Mouse (Mus musculus) right cerebral cortex, adult 2 months (tissue): ENCODE measurements around the gene Cort.
"Not testable (repeated sequence)": the region's sequence is repeated elsewhere in the genome, so short reads cannot be mapped to it uniquely, and the experiment has no call there.

Experiments used
- DNase-seq, 2 experiments: peaks; one replicate each; pipeline ENCODE4 v3.0.0; 2021 to 2022; ENCODE audit warnings: low spot score in 2 of 2

Cort gene

DNA sequence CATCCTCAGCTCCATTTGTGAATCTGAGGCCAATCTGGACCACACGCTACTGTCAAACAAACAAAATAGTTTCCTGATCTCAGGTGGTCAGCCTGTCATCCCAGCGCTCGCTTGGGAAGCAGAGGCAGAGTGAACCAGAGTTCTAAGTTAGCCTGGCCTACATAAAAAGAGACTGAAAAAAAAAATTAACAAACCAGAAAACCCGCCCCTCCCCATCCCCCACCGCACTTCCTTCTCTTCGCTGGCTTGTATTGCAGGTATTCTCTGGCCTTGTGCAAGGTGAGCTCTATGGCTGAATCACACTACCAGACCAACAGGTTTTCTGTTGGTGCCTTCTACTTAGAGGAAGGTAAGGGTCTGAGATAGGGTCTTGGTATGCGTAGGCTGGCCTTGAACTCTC is 21.0 kb upstream of the Cort start:
- no peak for DNase-seq

DNA sequence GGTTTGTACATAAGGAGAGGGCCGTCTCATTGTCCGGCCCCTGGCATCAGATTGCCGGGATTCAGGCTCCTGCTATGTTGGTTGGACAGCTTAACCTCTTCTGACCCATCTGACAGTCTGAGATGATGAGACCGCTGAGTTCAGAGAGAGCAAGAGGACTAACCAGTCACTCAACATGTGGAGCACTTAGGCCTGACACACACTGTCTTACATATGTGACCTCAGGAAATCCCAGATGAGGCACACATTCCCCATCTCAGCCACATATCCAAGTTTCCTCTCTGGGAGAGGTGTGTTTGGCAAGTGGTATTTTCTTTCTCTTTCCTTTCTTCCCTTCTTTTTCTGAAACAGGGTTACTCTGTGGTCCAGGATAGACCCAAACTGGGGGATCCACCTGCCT is 18.6 kb upstream of the Cort start:
- no peak for DNase-seq

DNA sequence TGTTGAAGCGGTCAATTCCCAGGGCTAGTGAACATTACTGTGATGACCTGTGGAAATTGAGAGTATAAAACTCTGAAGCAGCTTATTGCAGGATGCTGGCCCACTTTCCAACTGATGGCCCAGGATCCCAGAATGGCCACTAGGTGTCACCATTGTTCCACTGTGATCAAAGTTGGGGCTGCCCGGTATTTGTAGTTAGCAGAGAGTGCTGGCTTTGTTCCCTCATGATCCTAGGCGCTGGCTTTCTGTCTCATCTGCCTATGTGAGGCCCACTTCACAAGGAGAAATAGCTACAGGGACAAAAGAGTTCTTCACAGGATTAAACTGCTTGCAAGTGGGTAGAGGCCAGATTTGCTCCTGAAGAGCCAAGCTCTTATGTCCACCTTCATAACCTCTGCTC is 17.9 kb upstream of the Cort start:
- peak; percentile 87 to 89 for DNase-seq

DNA sequence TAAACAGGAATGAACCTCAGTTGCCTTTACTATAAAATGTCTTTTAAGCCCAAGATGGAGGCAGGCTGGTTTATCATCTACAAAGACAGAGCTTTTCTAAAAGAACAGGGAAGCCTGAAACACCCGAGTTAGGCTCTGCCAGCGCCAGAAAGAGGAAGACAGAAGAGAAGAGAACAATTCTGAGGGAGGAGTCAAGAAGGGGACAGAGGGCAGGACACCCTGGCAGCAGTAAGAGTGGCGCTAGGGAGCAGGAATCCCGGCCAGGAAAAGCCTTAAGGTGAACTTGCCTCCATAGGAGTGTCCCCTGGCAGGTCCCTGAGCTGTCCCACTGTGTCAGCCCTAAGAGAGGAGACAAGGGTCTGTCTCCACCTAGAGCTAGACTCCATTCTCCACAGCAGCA is 17.0 kb upstream of the Cort start:
- no peak for DNase-seq

DNA sequence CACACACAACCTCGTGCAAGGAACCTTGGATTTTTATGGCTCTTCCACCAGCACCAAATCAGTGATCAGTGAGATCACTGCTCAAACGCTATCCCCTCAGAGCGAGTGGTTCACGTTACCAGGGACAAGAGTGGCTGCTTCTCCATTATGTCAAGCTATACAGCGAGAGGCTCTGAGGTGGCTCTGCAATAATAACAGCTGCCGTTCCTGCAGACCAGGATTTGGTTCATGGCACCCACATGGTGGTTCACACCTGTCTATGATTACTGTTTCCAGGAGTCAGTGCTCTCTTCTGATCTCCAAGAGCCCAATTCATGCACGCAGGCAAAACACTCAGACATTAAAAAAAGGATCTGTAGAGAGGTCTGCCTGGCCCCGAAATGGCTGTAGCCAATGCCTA is 12.0 kb upstream of the Cort start:
- DNase-seq, result no peak

DNA sequence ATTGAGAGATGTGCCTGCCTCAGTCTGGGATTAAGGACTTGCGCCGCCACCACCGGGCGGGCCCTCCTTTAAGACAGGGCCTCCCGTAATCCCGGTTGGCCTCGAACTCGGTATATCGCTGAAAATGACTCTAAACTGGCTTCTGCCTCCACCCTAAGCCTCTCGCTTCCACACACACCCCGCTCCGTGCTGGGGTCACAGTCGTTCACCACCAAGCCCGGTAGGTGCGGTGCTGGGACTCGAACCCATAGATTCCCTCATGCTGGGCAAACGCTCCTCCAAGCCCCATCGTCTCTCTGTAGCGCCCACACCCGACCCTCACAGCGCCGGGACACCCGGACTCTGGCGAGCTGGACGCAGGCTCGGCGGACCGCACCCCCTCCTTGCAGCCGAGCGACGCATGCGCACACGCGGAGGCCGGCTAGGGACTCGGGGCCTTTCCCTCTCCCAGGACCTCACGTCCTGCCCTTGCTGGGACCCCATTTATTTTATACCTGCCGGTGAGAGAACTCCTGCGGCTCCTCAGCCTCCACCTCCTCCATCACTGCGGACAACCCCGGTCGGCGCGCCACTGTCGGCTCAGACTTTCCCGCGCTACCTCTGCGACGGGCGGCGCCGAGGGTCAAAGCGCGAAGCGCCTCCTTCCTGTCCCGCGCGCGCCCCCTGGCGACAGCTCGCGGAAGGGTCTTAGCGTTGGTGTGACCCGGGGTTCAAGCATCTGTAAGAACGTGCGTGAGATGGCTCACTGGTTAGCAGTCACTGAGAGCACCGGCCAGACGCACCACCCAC is 10.6 kb upstream of the Cort start, which contains the start of gene Cenps:
TSS of gene Cenps (minus strand) at position 648 of the 789 bp plus-strand sequence.
- DNase-seq, result peak; percentile 90

DNA sequence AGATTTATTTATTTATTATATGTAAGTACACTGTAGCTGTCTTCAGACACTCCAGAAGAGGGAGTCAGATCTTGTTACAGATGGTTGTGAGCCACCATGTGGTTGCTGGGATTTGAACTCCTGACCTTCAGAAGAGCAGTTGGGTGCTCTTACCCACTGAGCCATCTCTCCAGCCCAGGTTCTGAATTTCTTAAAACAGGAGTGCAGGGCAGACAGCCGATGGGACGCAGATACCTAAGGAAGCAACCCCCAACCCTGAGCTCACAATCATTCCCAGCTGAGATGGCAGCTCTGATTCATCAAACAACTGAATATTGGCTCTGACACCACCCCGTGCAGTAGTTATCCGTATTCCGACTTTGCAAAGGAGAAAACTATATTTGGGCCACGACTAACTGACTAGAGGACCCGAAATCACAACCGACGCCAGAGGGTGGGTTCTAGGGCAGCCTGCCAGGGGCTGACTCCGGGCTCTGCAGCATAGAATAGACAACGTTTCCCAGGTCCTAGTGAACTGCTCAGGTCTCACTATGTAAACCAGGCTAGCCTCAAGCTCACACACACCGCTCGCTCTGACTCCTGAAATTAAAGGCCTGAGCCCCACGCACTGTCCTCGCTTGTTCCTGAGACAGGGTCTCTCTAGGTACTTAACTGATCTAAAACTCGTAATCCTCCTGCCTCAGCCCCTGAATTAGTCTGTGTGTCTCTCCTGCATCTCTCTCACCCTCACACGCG is 9.7 kb upstream of the Cort start:
- DNase-seq, result no peak

DNA sequence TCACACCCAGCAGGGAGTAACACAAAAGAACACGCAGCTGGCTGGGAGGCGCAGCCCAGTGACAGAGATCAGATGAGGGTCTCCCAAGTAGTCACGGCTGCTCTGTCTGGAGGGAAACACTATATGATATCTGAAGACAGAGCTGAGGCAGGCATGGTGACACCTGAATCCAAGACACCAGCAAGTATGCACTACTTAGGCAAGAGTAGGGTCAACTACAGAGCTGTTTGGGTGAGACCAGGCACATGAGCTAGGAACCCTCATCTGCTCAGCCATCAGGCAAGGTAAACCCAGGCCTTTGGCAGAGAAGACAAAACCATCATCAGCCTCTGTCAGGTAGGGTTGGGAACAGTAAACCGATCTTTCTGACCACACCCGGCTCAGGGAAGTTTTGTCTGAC is 6.8 kb upstream of the Cort start:
- no peak for DNase-seq

DNA sequence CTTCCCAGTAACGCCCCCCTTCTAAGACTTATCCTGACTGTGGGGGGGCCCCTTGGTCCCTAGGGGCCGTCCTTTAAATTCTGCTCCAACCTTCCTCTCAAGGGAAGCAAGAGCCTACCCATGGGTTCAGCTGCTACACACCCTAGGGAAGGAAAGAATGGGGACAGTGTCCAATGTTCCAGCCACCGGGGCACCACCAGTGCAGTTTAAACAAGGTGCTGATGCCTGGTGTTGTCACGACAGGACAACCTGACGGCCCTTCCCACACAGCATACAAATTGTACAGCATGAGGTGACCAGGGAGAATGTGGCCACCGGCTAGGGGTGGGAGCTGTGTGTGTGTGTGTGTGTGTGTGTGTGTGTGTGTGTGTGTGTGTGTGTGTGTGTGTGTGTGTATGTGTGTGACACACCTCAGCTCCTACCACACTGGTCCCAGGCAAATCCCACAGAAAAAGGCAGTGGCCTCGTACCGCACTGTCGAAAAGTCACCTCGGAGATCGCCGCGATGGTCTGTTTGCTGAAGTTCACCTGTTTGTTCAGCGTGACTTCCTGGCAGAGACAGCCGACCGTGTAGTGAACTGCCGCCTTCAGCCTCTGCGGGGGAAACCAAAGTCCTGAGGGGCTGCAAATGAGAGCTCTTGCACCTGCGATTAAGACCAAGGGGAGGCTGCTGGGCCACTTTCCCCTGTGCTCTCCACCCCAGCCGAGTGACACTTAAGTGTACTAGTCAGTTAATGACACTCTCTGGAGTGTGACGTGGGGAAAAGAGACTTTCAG is 5.4 kb upstream of the Cort start:
- DNase-seq, result no peak

DNA sequence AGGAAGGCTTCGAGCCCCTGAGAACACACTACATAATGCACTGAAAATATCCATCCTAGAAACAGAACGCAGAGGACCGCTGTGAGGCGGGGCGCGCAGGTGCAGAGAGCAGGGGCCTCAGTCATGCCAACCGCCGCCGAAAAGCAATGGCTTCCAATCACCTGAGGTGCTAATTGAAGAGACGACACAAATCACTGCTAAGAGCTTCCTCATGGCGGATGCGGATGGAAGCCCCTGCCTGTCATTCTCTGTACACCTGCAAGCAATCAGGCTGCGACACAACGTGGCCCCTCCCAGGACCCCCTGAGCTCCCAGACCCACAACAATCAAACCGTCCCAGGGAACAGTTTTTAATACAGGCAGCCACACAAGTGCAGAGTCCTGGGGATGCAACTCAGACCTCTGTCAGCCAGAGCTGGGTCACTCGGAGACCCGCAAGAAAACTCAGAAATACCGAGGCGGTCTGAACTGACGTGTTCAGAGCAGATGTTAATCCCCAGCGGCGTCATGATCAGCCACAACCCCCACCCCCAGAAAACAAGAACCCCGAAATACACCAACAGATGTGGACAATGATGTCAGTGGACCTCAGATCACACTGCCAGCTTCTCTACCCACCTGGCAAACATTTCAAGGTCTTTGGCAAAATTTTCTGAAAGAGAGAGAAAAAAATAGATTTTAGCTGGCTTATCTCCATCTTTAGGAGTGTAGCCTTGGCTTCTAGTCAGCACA is 4.6 kb upstream of the Cort start:
- no peak for DNase-seq

DNA sequence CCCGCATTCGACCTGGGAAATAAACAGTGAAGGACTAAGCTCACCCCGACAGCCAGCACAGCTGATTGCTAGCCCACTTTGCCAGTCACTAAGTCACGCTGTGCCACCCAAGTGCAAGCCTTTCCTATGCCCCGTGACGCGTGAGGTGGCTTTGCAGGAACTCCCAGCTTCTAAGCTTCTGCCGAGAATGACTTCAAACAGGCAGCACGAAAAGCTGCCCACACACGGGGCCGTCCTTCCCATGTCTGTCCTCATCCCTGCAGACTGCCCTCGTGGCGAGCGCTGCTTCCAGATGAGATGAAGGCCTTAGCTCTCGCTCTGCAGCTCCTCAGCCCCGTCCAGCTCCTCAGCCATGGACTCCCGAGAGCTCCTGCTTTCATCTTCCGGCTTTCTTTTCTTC is 1.9 kb upstream of the Cort start:
- DNase-seq, result peak; percentile 25 to 31

DNA sequence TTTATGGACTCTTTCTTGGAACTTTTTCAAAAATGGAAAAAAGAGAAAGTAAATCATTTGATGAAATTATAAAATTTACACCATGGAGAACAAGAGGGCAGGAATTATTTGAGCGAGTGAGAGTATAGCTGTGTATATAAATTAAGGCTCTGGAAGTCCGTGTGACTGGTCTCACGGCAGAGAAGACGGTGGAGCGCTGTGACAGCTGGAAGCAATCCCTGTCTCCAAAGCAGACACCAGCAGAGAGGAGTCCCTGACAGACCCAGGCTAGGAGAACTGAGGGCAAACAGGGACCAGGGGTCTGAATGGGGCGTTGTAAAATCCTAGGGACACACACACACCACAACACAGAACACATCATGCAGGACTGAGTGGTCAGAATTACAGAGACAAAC is 451 bp downstream of the Cort start:
- no peak for DNase-seq

DNA sequence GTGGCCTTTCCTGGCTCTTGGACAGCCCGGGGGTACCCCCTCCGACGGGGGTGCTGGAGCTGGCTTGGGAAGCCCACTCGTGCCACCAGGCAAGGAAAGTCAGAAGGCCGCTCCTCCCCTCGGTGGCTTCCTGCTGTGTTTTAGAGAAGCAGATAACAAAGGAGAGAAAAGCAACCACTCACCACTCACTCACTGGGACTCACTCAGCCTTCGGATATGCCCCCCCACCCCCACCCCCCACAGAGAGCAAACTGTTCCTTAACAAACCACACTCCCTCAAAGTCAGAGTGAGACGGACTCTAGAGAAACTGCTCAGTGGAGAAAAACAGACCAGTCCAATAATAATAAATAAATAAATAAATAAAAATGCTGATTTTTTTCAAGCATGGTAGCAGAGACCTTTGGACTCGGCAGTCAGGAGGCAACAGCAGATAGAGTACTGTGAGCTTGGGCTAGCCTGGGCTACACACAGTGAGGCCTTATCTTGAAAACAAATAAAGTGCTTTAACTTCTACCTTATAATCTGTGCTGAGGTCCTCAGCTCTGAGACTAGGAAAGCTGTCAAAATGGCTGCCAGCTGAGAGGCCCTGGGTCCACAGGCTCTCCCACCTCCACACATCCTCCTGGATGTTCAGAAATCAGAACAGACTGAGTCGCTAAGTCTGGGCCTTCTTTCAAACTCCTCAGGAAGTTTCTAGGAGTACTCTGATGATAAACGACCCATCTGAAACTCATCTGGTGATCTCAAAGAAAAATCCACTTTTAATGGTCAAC is 1.0 kb downstream of the Cort start:
- no peak for DNase-seq

DNA sequence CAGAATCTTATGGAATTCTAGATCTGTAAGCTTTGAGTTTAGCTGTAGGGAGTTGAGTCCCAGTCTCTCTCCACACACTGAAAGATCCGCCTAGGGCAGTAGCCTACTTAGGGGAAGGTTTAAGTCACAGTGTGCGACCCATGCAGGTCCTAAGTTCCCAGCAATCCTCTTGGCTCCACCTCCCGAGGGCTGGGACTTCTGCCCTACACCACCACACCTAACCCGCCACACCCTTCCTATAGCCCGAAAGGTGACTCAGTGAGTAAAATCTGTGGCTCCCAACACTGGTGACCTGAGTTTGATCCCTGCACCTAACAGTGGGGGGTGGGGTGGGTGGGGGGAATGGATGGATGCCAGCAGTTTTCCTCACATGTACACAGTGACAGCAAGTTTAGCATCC is 3.1 kb downstream of the Cort start:
- no peak for DNase-seq

DNA sequence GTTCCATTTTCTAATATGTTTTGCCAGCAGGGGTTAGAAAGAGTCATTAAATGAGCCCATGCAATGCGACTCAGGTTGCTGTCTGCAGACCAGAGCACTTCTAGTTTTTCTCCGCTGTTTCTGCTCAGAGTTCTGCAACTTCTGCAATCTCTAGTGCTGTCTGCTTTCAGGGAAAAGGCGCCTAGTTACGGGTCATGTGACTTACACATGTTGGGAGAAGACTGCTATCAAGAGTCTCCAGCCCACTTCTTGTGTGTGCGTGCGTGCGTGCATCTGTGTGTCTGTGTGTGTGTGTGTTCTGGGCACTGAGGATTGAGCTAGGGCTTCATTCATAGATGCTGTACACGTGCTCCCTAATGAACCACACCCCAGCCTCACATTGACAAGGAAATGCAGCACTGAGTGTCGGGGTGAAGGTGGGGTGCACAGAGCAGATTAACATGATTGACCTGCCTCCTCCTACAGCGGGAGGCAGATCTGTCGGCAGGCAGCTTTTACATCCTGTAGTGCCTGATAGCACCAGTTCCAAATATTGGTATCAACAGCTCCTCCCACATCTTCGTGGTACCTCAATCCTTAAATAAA is 6.5 kb downstream of the Cort start:
- DNase-seq, result not testable (repeated sequence)

DNA sequence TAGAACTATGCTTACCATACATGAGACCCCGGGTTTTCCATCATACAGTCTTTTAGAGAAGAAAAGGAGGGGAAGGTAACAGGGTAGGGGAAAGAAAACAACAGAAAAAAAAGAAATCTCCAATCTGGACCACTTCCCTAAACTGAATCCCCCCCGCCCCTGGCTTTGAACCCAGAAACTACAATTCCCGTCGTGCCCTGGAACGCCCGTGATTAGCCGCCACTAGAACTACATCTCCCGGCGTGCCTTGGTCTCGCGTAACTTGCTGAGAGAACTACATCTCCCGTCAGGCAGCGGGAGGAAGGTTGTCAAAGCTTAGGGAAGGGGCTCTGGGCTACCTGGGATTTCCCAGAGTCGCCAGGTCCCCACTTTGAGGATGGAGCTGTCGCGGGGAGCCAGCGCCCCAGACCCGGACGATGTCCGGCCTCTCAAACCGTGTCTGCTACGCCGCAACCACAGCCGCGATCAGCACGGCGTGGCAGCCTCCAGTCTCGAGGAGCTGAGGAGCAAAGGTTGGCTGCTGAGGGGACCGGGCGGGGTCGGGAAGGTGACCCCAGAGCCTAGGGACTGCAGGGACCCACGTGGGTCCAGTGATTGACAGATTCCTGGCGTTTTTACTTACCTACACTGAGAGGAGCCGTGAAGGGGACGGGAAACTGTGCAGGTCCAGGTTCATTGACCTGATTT is 22.5 kb downstream of the Cort start, which contains the start of gene Dffa:
TSS of gene Dffa (plus strand) at position 272 of the 687 bp plus-strand sequence.
- peak; percentile 95 to 98 for DNase-seq

DNA sequence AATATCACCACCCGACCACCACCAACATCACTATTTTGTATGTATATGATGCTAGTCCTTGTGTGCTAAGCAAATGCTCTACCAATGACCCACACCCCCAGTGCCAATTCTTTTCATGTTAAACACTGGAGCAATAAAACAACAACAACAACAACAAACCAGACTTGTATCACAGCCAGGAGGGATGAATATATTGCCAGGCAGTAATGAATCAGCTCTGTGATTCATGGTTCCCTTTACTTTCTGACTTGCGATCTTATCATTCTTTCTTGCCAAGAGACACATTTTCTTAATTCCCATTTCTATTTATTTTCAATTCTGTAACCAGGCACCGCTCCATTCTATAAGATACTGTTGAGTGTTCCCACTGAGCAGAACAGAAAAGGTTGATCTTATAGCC is 25.1 kb downstream of the Cort start:
- DNase-seq, result no peak

DNA sequence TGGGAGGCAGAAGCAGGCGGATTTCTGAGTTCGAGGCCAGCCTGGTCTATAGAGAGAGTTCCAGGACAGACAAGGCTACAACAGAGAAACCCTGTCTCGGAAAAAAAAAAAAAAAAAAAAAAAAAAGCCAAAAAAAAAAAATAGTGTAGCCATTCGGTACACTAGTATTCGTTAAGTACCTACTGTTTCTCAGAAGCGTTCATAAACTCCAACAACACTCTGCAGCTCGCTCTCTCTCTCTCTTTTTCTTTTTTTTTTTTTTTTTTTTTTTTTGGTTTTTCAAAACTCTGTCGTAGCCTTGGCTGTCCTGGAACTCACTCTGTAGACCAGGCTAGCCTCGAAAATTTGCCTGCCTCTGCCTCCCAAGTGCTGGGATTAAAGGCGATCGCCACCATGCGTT is 26.1 kb downstream of the Cort start:
- DNase-seq, result not testable (repeated sequence)

DNA sequence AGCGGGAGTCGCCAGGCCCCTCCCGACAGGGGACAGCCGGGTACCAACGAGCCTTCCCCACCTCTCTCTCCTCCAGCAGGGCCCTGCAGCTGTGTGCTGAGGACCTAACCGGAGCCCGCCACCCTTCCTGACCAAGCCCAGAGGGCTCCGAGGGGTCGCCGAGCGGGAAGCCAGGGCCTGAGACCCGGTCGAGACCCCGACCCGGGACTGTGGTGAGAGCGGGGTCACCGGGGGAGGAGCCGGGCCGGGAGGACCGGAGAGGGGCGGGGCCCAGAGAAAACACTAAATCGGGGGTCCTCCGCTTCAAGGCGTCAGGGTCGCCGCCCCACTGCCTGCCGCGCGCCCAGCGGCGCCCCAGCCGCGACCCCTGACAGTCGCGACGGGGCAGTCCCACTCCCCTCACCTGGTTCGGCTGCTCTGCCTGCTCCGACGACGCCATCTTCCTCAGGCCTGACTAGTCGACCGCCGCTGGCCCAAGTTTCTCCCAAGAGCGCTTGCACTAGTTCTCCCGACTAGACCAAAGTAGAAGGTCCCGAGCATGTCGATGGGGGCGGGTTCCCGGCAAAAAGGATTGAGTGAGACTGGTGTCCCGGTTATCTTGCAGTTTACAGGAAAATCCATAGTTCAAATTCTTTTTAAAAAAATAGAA is 27.1 kb downstream of the Cort start, which contains the start of gene Pex14:
TSS of gene Pex14 (minus strand) at position 508 of the 649 bp plus-strand sequence.
- peak; percentile 95 for DNase-seq
